Mouse (Mus musculus) gonadal fat pad, adult 2 months (tissue): ENCODE data around the gene Morn5. TPM values are rescaled to one million over a fixed set of nuclear protein-coding genes. Genes with fewer than 3 reads are reported as not detected.

ENCODE experiments used
- DNase-seq: peaks from one replicate; pipeline ENCODE4 v3.0.0-alpha.2; 2012; ENCODE audit warnings: low read depth
- polyA plus RNA-seq: library from polyadenylated mRNA; depleted of rRNA; stranded (reverse); fragments of >200 nt; gene quantifications from 2 replicates; pipeline ENCODE4 v1.2.3, GENCODE M21; 2012; rRNA removed

Morn5 gene
- polyA plus RNA-seq, 1 experiment: 1.9 TPM

DNA sequence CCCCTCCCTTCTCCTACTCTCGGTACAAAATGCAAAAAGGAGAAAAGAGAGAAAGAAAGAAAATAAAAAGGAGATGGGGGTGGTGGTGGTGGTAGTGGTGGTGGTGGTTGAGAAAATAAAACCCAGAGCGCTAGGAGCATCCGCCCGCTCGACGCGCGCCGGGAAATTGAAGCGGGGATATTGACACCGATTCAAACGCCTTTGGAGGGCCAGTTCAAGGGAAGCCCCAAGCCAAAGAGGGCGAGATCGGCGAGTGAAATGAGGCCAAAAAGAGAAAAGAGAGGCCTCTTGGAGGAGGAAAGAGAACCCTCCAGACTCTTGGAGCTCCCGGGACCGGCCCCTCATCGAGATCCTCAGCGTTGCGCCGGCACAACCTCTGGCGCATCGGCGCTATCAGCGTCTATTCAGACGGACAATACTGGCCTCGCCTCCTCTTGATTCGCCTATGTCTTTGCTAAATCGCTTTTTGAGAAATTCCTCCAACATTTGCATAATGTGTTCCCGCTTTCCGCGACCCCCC, 55.2 kb downstream of the Morn5 start:
- DNase-seq: no peak

DNA sequence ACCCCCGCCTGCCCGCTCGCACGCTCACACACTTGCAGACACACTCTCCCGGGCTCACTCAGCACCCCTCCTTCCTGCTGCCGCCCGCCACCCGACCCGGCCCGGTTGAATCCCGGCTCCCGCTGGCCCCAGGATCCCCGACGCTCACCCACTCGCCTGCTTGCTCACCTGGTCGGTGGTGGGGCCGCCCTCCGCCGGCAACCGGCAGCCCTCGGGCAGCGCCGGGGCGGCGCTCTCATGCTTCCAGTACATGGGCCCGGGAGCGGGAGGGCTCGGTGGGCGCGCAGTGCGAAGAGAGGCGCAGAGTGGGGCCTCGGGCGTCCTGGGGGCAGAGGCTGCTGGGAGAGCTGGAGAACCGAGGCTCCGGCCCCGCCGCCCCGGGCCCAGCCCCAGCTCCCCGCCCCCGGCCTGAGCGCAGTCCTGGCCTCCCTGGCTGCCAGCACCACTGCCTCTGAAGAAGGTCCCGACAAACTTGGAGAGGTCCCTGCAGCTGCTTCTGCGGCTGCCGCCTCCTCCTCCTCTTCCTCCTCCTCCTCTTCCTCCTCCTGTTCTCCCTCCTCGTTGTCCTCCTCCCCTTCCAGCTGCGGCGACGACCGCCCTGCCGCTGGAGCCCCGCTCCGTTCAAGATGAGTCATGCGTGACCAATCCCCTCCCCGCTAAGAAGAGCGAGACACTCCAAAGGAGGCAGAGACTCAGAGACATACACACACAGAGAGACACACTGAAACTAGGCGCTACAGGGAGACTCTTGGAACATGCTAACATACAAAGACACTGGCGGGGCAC, 55.9 kb downstream of the Morn5 start, which contains the start of gene Lhx6:
TSS of gene Lhx6 (minus strand) at position 453 of the 786 bp plus-strand sequence.
- DNase-seq: no peak

DNA sequence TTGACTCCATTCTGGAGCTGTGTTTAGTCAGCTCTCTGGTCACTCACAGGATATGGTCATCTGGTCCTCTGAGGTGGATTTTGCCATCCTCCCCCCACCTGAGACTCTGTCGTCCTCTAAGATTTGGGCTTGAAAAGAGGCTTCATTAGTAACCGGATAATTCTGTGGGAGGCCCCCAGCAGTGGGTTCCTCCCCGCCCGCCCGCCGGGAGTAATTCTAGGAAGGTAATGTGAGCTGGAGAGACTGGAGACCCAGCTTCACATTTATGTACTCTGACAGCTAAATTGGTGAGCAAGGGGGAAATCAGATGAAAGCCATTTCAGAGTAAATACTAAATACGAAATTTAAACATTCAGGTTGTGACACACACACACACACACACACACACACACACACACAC, 59.4 kb downstream of the Morn5 start:
- no peak for DNase-seq

DNA sequence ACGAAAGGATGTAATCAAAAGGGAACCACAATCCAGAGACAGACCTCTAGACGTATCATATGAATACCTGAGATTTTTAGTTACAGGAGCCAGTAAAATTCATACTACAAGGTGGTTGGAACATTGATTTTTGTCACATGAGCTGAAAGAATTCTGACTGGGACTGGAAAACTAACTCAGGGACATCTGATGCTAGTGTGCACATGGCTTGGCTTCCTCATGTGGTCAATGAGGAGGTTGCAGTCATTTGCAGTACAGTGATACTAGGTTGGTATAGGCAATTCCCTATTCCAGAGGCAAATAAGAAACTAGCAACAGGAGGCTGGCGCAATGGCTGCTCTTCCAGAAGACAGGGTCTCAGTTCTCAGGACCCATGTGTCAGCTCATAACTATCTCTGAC, 63.4 kb downstream of the Morn5 start:
- no peak for DNase-seq

DNA sequence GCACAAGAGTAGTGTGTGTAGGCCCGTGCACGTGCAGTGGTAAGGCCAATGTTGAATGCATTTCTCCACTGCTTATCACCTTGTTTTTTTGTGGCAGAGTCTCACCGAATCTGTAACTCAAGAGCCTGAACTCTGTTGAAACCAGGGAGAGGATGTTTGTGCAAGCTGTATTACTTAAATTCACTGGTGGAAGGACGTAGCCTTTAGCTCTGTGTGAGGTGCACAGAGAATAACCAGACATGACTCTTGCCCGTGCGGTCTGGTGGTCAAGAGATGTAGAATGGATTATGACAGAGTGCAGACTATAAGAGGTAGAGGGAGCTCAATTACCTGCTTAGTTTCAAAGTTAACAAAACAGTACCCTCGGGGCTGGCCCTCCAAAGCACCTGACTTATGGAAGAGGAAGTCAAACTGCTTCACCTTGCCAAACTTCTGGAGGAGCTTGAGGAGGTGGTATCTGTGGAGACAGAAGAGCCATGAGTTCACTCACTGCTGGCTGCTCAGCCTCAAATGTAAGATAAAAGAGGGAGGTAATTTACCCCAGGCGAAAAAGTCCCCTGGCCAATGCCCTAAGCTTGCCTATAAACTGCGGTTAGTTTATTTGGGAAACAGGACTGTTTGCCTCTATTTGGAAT, 77.7 kb downstream of the Morn5 start:
- no peak for DNase-seq

DNA sequence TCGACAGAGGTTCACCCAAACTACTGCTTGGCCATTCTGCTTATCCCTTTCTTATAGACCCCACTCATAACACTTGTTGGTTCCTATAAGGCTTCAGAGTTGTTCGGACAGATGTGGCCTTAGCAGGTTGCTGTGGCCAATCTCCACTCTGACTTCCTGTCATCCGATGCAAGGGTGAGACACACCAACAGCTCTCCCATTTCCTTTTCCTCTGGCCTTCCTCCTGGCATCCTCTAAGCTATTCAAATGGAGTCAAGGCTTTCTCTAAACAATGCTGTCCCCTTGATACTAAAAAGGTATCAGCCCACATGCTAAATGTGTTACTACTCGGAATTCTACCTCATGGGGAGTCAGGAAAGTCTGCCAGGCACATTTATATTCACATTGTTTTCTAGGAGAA, 78.7 kb downstream of the Morn5 start:
- no peak for DNase-seq

DNA sequence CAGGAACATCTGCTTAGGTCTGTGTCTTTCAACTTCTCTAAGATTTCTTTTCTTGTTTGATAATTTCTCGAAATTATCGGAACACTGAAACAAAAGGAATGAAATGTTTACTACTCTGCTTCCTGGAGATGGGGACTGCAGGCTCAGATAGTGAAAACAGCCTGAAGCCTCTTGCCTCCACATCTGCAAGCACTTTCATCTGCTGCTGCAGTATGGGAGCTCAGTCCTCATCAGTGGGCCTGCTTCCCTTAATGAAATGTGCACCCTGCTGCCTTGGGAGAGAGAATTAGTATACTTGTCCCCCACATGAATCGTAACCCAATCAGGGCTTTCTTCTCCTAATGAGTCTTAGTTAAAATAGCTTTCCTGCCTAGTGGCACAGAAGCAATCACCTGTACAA, 79.8 kb downstream of the Morn5 start:
- no peak for DNase-seq

Other genes with a start within 250 kb of the Morn5 start
- gene Ttll11, start 69.5 kb upstream of the Morn5 start, polyA plus RNA-seq: 1.3 and 2.1 TPM in 2 replicates
- 105 and 112 TPM in 2 replicates for gene Ndufa8, start 52 bp upstream of the Morn5 start, polyA plus RNA-seq
- 9.7 and 10.4 TPM in 2 replicates for gene Lhx6, start 56.0 kb downstream of the Morn5 start, polyA plus RNA-seq
- 49.6 and 49.9 TPM in 2 replicates for gene Mrrf, start 86.9 kb downstream of the Morn5 start, polyA plus RNA-seq
- 19.3 and 23.4 TPM in 2 replicates for gene Rbm18, start 87.3 kb downstream of the Morn5 start, polyA plus RNA-seq
- gene Ptgs1, start 181.0 kb downstream of the Morn5 start, polyA plus RNA-seq: 61.1 and 66.4 TPM in 2 replicates